Mouse (Mus musculus) stomach, postnatal 0 days (tissue): Measurements from ENCODE around the gene Plxna2.

ENCODE experiments used
- CTCF ChIP-seq: IDR thresholded peaks from 2 replicates; pipeline ENCODE4 v1.5.1; 2016; ENCODE audit warnings: antibody characterized with exemption, low read depth, mild to moderate bottlenecking, moderate library complexity
- EP300 ChIP-seq: optimal IDR thresholded peaks from 2 replicates; pipeline ENCODE3; 2016; ENCODE audit warnings: antibody characterized with exemption

- TF ChIP-seq EP300 (no peak), CTCF (peak; percentile 74)
Observed at GRCm38 (mm10) chr1:194761432-194762212, 143.6 kb downstream of the Plxna2 start.
